Mouse (Mus musculus): ENCODE data around the gene Arg1. TPM values are rescaled to one million over a fixed set of nuclear protein-coding genes. Genes with fewer than 3 reads are reported as not detected.

Gene Arg1
- total RNA-seq (2017), result not detected in 2 replicates

DNA sequence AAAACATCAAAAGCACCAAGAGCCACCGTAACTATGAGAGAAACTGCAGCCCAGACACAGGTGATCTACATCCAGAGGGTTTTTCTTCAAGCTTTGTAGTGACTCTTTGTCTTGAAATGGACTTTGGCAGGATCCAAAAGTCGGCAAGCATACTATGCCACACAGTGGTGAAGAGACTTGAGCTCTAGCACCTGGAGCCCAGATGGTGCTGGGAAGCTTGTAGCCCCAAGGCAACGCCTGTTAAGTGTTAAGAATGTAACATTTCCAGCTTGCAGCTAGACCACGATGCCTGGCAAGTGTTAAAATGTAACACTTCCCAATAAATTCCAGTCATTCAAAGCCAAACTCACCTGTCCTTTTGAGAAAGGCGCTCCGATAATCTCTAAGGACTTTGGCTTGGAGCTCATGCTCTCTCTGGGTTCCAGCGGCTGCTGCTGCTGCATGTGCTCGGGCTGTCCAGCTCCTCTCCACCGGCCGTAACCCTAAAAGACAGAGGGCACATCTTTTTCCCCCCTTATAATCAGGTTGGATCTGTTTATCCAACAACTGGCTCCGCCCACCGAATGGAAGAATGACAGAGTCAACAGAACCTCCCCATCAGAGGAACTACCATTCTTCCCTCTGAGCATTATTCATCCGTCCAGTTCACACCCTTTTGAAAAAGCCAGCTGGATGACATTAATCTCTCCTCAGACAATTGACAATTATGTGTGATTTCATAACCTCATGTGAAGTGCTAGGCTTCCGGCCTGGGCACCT lies at the start of gene Arg1:
Gene Arg1, minus strand, starts transcription at position 523 of the 759 bp plus-strand sequence.
- no peak for ATAC-seq (replicated peaks; ENCODE audit: low read depth, poor library complexity, severe bottlenecking)

DNA sequence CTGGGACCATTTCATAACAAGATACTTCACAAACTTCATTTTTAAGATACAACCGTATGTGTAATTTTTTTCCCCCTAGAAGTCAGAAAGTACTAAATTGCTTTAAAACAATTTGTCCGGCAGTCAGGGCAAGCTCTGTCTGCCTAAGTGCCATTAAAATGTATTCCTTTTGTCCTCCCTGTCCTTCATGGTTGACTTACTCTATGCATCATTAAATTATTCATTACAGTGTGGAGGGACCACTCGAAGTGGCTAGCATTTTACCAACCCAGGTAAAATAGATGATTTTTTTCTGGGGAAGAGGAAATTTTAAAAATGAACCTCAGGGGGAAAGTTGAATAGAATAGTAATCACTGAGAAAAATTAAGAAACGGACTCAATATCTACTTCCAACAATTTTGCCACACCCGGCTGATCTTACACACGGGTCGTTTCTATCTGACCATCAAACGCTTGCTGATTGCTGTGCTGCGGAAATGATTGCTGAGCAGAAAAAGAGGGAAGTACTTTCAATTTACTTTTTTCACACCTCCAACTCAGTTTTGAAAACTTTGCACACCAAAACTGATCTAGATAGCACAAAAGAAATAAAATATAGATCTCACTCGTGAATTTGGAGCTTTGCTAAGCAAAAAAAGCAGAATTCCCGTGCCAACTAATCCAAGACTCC lies 46.7 kb upstream of the Arg1 start:
- no peak for ATAC-seq (replicated peaks; ENCODE audit: low read depth, poor library complexity, severe bottlenecking)

DNA sequence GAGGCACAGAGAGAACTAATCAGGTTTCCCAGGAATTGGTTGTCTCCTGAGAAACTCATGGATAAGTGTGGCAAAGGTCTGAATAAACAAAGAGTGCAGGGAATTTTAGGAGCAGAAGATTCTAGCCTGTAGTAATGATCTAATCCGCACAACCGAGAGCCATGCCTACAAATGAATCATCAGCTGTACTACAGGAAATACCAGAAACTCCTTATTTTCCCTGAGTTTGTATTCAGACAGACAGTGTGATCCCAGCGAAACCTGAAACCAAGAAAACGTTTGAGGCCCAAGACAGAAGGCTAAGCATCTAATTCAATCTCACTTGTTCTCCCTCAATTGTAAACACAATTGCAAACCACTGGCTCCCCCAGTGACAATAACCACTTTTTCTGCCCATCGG lies 46.1 kb upstream of the Arg1 start:
- ATAC-seq (replicated peaks; ENCODE audit: low read depth, poor library complexity, severe bottlenecking), result no peak

DNA sequence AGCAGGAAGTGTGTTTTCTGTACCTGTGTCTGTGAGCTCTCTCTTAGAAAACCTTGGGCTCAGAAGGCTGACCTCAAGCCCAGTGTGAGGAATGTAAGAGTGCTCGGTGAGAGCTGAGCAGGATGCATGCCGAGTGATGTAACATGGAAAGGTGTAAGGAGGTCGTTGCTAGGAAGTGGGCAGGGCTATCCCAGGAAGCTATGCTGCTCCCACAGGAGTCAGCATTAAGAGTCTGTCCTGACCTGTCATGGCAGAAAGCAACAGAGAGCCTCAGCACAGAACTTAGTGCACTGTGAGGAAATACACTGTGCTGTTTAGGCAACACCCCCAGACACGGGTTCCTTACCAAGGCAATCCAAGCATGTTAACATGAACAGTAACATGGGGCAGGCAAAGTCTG lies 45.6 kb upstream of the Arg1 start:
- no peak for ATAC-seq (replicated peaks; ENCODE audit: low read depth, poor library complexity, severe bottlenecking)

DNA sequence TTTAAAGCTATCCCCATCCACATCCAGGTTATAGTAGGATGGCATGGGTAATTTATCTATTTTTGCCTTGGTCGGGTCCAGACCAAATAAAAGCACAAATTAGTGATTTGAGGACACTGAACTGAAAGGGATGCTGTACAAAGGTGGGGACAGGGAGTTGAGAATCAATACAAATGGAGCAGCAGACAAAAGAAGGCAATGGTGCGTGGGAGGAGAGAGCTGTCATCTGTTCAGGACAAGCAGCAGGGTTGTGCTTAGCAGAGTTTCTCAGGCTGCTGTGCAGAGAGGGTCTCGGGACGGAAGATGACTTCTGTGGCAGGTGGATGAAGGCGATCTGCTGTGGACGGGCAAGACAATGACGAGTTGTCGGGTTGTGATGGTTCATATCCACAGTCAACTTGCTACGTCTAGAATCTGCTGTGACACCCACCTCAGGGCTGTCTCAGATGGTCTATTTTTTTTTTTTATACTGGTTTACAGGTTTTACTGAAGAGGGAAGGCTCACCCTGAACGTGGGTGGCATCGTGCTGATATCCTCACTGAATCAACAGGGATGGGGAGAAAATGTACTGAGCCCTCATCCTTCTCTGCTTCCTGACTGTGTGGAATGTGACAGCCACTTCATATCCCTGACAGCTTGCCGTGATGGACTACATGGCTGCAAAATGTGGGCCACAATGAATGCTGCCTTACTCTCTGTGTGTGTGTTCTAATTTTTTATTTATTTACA lies 38.7 kb upstream of the Arg1 start:
- ATAC-seq (replicated peaks; ENCODE audit: low read depth, poor library complexity, severe bottlenecking), result no peak

DNA sequence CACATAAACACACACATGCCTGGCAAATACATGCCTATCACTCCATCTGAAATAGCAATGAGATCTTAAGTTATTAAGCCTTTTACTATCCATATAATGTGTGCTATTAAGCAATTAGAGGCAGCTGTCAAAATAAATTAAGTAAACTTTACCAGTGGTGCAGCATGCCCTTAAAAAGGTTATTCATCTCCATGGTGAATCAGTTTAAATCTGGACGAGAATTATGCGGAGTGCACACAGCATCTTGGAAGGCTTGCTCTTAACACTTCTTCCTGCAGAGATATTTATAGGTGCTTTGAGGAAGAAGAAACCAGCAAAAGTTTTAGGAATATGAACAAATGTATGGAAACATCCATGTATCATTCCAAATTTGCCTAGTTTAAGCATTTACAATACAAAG lies 34.6 kb upstream of the Arg1 start:
- ATAC-seq (replicated peaks; ENCODE audit: low read depth, poor library complexity, severe bottlenecking), result no peak

DNA sequence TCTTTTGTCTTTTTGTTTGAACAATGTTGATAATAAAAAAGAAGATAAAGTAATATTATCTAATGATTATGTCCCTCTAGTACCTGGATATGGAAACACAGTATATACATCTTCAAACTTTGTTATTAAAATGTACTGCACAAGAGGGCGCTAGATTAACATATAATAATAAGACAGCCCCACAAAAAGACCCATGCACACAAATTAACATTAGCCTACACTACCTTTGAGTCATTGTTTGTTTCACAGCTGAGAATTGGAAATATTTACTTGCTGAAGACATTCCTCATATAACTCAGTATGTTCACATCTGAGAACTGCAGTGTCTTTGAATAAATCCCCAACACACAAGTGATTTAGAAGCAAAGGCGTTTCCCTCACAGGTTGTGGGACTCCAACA lies 33.8 kb upstream of the Arg1 start:
- 0 out of 2 replicates have a peak, but pooled peaks have one; percentile 50 for ATAC-seq (replicated peaks; ENCODE audit: low read depth, poor library complexity, severe bottlenecking)

DNA sequence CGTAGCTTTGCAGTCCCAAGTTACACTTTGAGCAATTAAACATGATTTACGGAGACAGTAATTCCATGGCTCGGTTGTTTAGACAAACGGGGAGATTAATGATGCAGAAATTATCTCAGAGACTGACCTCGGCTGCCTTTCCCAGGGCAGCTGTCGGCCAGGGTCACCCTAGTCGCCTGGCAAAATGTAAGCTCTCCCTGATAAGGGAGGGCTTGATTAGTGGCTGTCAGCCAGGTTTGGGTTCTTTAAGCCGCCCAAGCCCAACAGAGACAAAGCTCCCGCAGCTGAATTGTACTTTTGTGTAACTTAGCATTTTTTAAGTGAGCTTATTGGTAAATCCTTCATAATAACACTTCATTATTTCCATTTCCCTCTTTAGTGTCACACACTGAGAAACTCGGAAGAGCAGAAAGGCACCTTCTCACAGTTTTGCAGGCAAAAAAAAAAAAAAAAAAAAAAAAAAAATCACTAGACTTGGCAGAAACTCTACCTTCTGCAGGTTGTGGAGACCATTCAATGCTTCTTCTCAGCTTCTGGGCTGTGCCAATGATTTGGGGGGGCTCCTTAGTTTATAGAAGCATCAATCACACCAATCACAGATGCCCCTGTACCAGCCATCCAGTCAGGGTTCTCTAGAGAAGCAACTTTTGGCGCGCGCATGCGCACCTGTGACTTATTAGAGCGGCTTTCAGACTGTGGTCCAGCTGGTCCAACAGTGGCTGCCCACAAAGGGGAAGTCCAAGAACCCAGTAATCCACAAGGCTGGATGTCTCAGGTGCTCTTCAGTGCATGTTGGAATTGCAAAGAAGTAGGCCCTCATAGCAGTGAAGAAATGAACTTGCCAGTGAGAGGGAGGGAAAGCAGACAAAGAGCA lies 32.0 kb upstream of the Arg1 start:
- no peak for ATAC-seq (replicated peaks; ENCODE audit: low read depth, poor library complexity, severe bottlenecking)

DNA sequence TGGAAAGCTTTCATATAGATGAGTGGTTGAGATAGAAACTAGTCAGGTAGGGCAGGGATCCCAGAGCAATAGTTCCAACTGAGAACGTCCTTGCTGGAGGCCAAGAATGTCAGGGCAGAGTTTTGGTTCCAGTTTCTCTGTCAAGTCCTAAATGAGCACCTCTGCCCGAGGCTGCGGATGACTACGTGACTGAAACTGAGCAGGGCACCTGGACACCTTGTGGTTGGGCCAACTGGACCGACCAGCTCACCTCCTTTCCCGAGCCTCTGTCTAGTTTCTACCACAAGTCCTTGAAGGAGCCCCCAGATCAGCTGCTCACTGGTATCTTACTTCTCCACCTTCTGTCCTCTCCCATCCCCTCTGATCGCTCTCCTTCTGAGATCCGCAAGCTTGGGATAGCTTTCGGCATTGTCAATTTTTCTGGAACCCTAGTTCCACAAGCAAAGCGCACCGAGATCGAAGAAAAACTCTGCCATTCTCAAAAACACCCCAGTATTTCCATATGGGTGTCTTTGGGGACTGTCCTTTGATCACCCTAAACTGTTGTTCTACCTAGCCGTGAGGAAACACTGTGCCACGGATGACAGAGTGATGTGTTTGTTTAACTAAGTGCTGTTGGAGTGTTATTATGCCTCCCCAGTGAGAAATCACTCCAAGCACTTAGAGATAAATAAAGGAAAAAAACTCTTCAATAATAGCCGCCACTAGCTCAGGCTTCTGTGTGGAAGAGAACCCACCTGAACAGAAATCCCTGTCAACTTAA lies 31.2 kb upstream of the Arg1 start:
- no peak for ATAC-seq (replicated peaks; ENCODE audit: low read depth, poor library complexity, severe bottlenecking)

DNA sequence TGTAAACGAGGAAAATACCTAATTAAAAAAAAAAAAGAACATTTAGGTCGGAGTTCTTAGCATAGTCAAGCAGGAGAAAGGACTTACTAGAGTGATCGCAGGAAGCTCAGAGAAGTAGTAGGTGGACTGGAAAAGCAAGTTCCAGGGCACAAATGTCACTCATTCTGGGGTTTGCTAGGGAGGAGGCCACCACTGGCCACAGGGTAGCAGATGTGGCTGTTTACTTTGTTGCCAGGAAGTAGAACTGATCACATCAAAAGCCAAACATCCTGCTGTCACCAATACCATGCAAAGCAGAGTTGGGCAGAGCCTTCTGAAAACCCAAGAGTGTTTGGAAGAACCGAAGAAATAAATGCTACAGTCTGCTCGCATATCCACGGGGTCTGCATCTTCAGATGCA lies 26.6 kb upstream of the Arg1 start:
- ATAC-seq (replicated peaks; ENCODE audit: low read depth, poor library complexity, severe bottlenecking), result peak; percentile 47; the same call in 1 of the 2 replicates

DNA sequence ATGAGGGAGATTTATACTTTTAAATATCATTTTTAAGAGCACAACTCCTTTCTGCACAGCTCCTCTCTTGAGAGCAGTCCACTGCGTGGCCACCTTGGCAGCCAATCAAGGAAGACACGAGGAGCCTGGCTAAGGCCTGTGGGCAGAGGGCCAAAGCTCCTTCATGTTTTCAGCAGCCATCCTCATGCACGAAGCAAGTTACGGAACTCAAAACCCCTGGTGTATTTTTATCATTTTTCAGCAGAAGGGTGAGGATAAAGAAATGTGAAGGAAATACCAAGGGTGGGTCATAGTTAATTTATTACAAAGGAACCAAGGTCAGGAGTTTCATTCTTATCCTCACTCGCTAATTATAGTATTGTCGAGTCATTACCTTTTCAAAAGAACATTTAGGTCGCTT lies 25.3 kb upstream of the Arg1 start:
- no peak for ATAC-seq (replicated peaks; ENCODE audit: low read depth, poor library complexity, severe bottlenecking)

DNA sequence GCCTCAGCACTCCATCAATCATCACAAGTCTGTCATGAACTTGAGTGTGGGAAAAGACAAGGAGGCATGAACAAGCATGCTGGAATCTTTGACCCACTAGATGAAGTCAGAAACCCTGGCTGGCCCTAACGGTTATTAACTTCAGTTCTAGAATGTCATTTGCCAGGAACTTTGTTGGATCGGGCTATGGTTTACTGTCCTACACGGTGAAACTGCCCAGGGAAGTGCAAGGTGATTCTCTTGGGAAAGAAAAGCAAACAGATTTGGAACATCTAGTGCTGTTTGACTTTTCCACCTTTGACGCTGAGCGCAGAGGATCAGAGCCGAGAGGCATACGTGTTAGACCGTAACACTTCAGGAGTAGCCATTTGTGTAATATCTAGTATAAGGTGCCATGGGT lies 24.3 kb upstream of the Arg1 start:
- ATAC-seq (replicated peaks; ENCODE audit: low read depth, poor library complexity, severe bottlenecking), result no peak

DNA sequence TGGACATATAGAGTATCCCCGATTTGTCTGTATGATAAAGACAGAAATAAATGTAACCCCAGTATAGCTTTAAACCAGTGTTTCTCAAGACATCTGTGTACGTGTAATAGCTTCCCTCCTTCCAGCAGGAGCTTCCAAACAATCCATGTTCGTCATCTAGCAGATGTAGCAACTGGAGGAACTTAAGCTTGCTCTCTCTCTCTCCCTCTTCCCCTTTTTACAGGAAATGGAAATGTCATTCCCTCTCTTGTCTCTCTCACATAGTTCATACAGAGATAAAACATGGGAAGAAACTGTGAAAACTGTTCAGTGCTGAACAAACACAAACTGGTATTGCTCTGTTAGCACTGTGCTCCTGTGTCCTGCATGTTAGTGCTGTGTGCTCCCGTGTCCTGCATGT lies 22.9 kb upstream of the Arg1 start:
- 0 out of 2 replicates have a peak, but pooled peaks have one; percentile 42 for ATAC-seq (replicated peaks; ENCODE audit: low read depth, poor library complexity, severe bottlenecking)

DNA sequence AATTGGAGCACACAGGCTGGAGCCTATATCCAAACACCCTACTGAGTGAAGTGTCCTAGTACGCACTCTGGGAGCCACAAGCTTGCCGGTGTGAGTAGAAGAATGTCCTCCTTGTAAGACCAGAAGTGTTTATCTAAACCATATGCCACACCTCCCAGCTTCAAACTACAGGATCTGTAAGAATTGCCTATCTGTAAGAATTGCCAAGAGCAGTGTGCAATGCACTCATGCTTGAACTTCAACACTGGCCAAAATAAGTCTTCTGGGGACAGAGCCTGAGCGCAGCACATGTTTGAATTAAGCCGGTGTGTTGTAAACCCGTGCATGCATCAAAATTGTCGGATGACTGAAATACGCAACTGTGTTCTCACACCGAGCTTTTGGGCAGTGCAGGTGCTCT lies 21.0 kb upstream of the Arg1 start:
- no peak for ATAC-seq (replicated peaks; ENCODE audit: low read depth, poor library complexity, severe bottlenecking)

DNA sequence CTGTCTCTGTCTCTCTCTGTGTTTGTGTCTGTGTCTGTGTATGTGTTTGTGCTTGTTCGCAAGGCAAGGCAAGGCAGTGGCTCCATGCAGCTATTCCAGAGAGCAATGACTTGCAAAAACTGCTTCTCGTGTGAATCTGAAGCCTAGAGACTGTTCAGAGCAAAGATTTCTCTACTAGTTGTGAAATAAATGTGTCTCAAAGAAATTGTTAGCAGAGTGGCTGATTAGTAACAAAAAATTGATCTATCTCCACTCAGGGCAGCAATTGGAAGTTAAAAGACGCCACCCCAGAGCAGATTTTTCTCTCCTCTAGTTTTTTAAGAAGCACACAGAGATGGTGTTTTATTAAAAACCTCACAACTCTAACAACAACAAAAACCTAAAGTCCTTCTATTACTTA lies 20.6 kb upstream of the Arg1 start:
- no peak for ATAC-seq (replicated peaks; ENCODE audit: low read depth, poor library complexity, severe bottlenecking)

DNA sequence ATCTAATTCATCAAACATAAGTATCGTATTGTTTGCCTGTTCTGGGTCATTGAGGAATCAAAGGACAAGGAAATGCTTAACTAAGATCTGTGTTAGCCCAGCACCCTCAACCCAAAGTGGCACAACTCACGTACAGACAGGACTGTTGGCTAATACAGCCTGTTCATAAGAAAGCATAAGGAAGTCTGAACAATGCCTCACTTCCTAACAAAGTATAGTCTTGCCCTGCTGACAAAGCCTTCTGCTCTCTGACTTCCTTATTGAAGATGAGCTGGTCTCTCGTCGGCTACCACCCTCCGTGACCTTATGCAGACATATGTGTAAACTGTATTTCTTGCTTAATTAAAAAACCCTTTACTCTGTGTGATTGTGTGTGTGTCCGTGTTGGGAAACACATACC lies 2.9 kb upstream of the Arg1 start:
- peak; percentile 52; the same call in 1 of the 2 replicates for ATAC-seq (replicated peaks; ENCODE audit: low read depth, poor library complexity, severe bottlenecking)

DNA sequence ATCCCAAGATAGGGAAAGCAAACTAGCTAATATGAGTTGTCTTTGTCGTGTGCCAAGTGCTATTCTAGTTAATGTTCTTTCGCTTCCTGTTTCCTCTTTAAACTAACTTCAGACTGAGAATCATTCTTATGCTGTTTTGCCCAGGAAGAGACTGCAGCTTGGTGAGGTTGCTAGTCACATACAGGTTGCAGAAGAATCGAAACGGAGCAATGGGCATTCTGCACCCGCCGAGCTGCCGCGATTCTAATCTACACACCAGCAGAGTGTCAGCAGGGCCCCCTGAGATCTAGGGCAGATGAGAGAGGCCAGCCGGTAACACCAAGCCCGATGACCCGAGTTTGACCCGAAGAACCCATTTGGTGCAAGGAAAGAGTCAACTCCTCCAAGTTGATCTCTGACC lies 788 bp upstream of the Arg1 start:
- ATAC-seq (replicated peaks; ENCODE audit: low read depth, poor library complexity, severe bottlenecking), result peak; percentile 64

DNA sequence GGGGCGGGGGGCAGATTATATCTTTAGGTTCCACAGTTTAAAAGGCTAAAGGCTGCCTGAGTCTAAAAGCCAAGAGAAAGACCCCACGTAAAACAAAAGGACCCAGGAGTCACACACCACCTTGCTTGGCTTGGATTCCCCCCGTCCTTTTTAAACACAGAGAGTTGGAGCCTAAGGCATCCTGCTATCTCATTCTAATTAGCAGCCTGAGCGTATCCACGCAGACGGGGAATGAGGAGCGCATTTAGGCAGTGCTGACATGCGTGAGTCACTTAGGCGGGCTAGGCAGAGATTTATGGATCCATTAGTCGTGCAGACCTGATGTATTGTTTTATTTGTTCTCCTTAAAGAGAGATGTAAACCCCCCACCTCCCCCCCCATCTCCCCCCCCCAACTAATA lies 904 bp downstream of the Arg1 start:
- ATAC-seq (replicated peaks; ENCODE audit: low read depth, poor library complexity, severe bottlenecking), result no peak

DNA sequence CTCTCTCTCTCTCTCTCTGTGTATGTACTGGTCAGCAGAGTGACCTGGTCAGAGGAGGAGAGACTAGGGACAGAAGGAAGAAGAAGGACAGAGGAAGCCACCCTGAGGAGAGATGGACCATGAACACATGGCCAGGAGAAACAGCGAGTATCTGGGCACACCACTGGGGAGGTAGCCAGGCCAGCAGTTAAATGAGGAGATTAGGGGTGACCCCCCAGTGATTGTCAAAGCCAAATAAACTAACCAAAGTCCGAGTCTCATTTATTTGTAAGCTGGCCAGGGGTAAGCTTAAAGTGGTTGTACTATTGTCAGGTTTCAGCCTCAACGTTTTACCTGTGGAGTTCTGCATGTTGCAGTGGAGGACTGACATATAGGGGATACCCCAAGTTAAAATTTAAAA lies 3.0 kb downstream of the Arg1 start:
- ATAC-seq (replicated peaks; ENCODE audit: low read depth, poor library complexity, severe bottlenecking), result no peak
